Mouse (Mus musculus): Measurements from ENCODE around the gene Tmem182. TPM values are rescaled to one million over a fixed set of nuclear protein-coding genes. Genes with fewer than 3 reads are reported as not detected.

Tmem182 gene
- polyA plus RNA-seq, 1 experiment: 2.4 TPM

- H3K27ac ChIP-seq (ENCODE audit: insufficient read depth, low read depth, low read length): no peak overlapping the region
- DNase-seq: no peak
- no peaks in the 10 kb centered on the region for H3K4me1 ChIP-seq (ENCODE audit: control insufficient read depth, insufficient read depth, low read length)
- no peak overlapping the region for H3K4me3 ChIP-seq (ENCODE audit: insufficient read depth, low read depth, low read length)
- no peaks in the 10 kb centered on the region for H3K36me3 ChIP-seq (ENCODE audit: control insufficient read depth, insufficient read depth, low read length)
- no peaks in the 10 kb centered on the region for H3K27me3 ChIP-seq (replicated peaks; ENCODE audit: control insufficient read depth, insufficient read depth, low read length)
- TF ChIP-seq CTCF (conservative IDR thresholded peaks at IDR 0.05; ENCODE audit: insufficient read depth, insufficient read length, low read depth, low read length) (no peak), POLR2A (IDR thresholded peaks at IDR 0.05; ENCODE audit: low read depth, low read length) (no peak)
- WGBS: 86% methylated on average over 3 of the region's 3 CpGs
These were observed 61.7 kb downstream of the Tmem182 start for GRCm38 (mm10) chr1:40867106-40867505.

- H3K36me3 ChIP-seq (ENCODE audit: control insufficient read depth, insufficient read depth, low read length): no peaks in the 10 kb centered on the region
- H3K4me3 ChIP-seq (ENCODE audit: insufficient read depth, low read depth, low read length): no peak overlapping the region
- no peak for TF ChIP-seq CTCF (conservative IDR thresholded peaks at IDR 0.05; ENCODE audit: insufficient read depth, insufficient read length, low read depth, low read length)
- no peak for TF ChIP-seq POLR2A (IDR thresholded peaks at IDR 0.05; ENCODE audit: low read depth, low read length)
- H3K27ac ChIP-seq (ENCODE audit: insufficient read depth, low read depth, low read length): no peak overlapping the region
- no peaks in the 10 kb centered on the region for H3K4me1 ChIP-seq (ENCODE audit: control insufficient read depth, insufficient read depth, low read length)
- WGBS: 84% methylated on average over 2 of the region's 2 CpGs
- DNase-seq: no peak
- H3K27me3 ChIP-seq (replicated peaks; ENCODE audit: control insufficient read depth, insufficient read depth, low read length): no peaks in the 10 kb centered on the region
These were observed 62.2 kb downstream of the Tmem182 start for GRCm38 (mm10) chr1:40867651-40868050.

GRCm38 (mm10) chr1:40873760-40874455 is 68.5 kb downstream of the Tmem182 start:
- no peak overlapping the region for H3K4me3 ChIP-seq (ENCODE audit: insufficient read depth, low read depth, low read length)
- no peak for DNase-seq
- 47% methylated on average over 10 of the region's 10 CpGs for WGBS

GRCm38 (mm10) chr1:40874456-40875375 is 69.3 kb downstream of the Tmem182 start:
- TF ChIP-seq POLR2A (IDR thresholded peaks at IDR 0.05; ENCODE audit: low read depth, low read length) (no peak), CTCF (conservative IDR thresholded peaks at IDR 0.05; ENCODE audit: insufficient read depth, insufficient read length, low read depth, low read length) (no peak)
- no peak for DNase-seq
- H3K4me1 ChIP-seq (ENCODE audit: control insufficient read depth, insufficient read depth, low read length): no peaks in the 10 kb centered on the region
- H3K36me3 ChIP-seq (ENCODE audit: control insufficient read depth, insufficient read depth, low read length): no peaks in the 10 kb centered on the region
- WGBS: 64% methylated on average over 26 of the region's 26 CpGs
- H3K27ac ChIP-seq (ENCODE audit: insufficient read depth, low read depth, low read length): no peak overlapping the region
- H3K27me3 ChIP-seq (replicated peaks; ENCODE audit: control insufficient read depth, insufficient read depth, low read length): no peaks in the 10 kb centered on the region
- H3K4me3 ChIP-seq (ENCODE audit: insufficient read depth, low read depth, low read length): no peak overlapping the region

More at GRCm38 (mm10) chr1:40873760-40874455, 68.5 kb downstream of the Tmem182 start:
- H3K4me1 ChIP-seq (ENCODE audit: control insufficient read depth, insufficient read depth, low read length): no peaks in the 10 kb centered on the region
- H3K27me3 ChIP-seq (replicated peaks; ENCODE audit: control insufficient read depth, insufficient read depth, low read length): no peaks in the 10 kb centered on the region
- H3K27ac ChIP-seq (ENCODE audit: insufficient read depth, low read depth, low read length): no peak overlapping the region
- no peaks in the 10 kb centered on the region for H3K36me3 ChIP-seq (ENCODE audit: control insufficient read depth, insufficient read depth, low read length)
- TF ChIP-seq CTCF (conservative IDR thresholded peaks at IDR 0.05; ENCODE audit: insufficient read depth, insufficient read length, low read depth, low read length) (no peak), POLR2A (IDR thresholded peaks at IDR 0.05; ENCODE audit: low read depth, low read length) (no peak)

- no peak overlapping the region for H3K4me3 ChIP-seq (ENCODE audit: insufficient read depth, low read depth, low read length)
- DNase-seq: peak; percentile 60
- TF ChIP-seq CTCF (conservative IDR thresholded peaks at IDR 0.05; ENCODE audit: insufficient read depth, insufficient read length, low read depth, low read length): 0 out of 2 replicates have a peak, but pooled peaks have one; percentile 19
- no peak for TF ChIP-seq POLR2A (IDR thresholded peaks at IDR 0.05; ENCODE audit: low read depth, low read length)
- H3K4me1 ChIP-seq (ENCODE audit: control insufficient read depth, insufficient read depth, low read length): no peaks in the 10 kb centered on the region
- no peaks in the 10 kb centered on the region for H3K27me3 ChIP-seq (replicated peaks; ENCODE audit: control insufficient read depth, insufficient read depth, low read length)
- H3K36me3 ChIP-seq (ENCODE audit: control insufficient read depth, insufficient read depth, low read length): no peaks in the 10 kb centered on the region
- WGBS: 11% methylated on average over 9 of the region's 9 CpGs
- H3K27ac ChIP-seq (ENCODE audit: insufficient read depth, low read depth, low read length): no peak overlapping the region
These were observed 73.7 kb downstream of the Tmem182 start for GRCm38 (mm10) chr1:40879051-40879450.

- no peaks in the 10 kb centered on the region for H3K4me1 ChIP-seq (ENCODE audit: control insufficient read depth, insufficient read depth, low read length)
- no peak overlapping the region for H3K27ac ChIP-seq (ENCODE audit: insufficient read depth, low read depth, low read length)
- no peak for DNase-seq
- H3K27me3 ChIP-seq (replicated peaks; ENCODE audit: control insufficient read depth, insufficient read depth, low read length): no peaks in the 10 kb centered on the region
- no peaks in the 10 kb centered on the region for H3K36me3 ChIP-seq (ENCODE audit: control insufficient read depth, insufficient read depth, low read length)
- no peak for TF ChIP-seq CTCF (conservative IDR thresholded peaks at IDR 0.05; ENCODE audit: insufficient read depth, insufficient read length, low read depth, low read length)
- TF ChIP-seq POLR2A (IDR thresholded peaks at IDR 0.05; ENCODE audit: low read depth, low read length): no peak
- WGBS: 74% methylated on average over 6 of the region's 6 CpGs
- no peak overlapping the region for H3K4me3 ChIP-seq (ENCODE audit: insufficient read depth, low read depth, low read length)
These were observed 74.1 kb downstream of the Tmem182 start for GRCm38 (mm10) chr1:40879526-40879925.

- TF ChIP-seq POLR2A (IDR thresholded peaks at IDR 0.05; ENCODE audit: low read depth, low read length): no peak
- DNase-seq: no peak
- Histone ChIP-seq H3K36me3 (ENCODE audit: control insufficient read depth, insufficient read depth, low read length) (no peaks in the 10 kb centered on the region), H3K4me1 (ENCODE audit: control insufficient read depth, insufficient read depth, low read length) (no peaks in the 10 kb centered on the region), H3K4me3 (ENCODE audit: insufficient read depth, low read depth, low read length) (no peak overlapping the region), H3K27ac (ENCODE audit: insufficient read depth, low read depth, low read length) (no peak overlapping the region), H3K27me3 (replicated peaks; ENCODE audit: control insufficient read depth, insufficient read depth, low read length) (no peaks in the 10 kb centered on the region)
- WGBS: 46% methylated on average over 2 of the region's 2 CpGs
These were observed 75.1 kb downstream of the Tmem182 start for GRCm38 (mm10) chr1:40880527-40880926.
